Mouse (Mus musculus): ENCODE measurements around the gene Siae.
A peak's percentile ranks its signal among the peaks of the same experiment; 100 is the strongest.

Gene Siae

DNA sequence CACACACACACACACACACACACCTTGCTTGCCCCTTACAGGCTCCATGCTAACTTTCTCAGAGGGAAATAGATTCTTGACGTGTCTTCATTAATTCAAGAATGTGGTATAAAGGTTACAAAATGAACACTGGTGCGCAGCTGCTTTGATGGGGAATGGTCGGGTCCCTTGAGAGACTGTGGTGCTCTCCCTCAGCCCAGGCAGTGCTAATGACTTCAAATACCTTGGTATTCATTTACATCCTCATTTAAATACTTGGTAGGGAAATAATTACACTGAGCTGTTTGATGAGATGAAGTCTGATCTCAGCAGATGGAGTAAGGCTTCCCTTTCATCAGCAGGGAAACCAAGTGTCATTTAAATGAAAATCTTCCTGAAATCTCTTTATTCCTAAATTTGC lies 69.6 kb downstream of the Siae start:
- no peak for DNase-seq (ENCODE audit: low spot score in 2 of 2)

DNA sequence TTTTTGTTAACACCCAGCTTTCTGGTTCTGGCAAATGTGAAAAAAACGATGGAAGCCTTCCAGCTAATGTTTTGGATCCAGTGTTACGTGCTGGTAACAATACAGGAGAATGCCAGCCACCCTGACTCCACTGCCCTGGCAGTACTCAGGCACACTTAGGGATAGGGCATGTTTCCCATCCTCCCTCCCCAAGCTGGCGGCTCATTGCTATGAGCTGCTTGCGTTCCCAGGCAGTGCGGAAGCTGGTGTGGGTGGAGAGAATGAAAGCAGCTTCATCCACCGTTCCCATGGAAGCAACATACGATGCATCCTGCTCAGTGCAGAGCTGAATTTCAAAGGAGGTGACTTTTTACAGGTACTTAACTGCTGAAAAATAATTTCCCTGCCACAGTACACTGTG lies 70.1 kb downstream of the Siae start:
- no peak for DNase-seq (ENCODE audit: low spot score in 2 of 2)

DNA sequence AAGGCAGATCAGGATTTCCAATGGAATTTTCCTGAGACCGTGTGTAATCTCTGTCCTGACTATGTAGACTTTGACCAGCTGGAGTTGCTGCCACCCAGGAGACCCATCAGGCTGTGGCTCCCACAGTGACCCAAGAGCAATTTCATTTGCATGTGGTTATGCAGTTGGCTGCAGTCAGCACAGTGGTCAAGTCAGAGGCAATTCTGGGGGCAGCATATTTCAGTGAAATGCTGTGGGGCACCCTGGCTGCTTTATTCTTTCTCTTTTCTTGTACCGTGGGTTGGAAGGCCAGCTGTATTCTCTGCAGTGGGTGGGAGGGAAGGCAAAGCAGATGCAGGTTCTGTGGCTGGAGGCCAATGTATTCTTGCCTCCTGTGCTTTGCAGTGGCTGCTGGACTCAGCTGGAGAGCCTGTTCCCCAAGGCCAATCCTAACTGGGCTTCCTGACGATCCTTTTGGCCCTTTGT lies 70.6 kb downstream of the Siae start:
- no peak for DNase-seq (ENCODE audit: low spot score in 2 of 2)

DNA sequence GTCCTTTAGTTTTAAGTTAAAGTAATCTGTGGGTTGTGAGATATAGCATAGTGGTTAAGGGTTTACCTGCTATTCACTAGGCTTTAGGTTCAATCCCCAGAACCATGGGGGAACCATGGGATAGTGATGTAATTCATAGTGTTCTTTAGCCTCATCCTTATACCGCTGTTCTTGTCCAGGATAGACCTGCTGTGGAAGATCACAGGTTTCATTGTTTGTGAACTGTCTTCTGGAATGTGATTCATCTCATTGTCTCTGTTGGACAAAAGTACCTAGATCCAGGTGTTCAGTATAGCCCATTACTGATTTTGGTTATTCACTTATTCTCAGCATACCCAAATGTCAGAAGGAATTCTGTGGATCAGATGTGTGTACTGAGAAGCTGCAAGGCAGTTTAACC lies 71.8 kb downstream of the Siae start:
- DNase-seq (ENCODE audit: low spot score in 2 of 2) = no peak

DNA sequence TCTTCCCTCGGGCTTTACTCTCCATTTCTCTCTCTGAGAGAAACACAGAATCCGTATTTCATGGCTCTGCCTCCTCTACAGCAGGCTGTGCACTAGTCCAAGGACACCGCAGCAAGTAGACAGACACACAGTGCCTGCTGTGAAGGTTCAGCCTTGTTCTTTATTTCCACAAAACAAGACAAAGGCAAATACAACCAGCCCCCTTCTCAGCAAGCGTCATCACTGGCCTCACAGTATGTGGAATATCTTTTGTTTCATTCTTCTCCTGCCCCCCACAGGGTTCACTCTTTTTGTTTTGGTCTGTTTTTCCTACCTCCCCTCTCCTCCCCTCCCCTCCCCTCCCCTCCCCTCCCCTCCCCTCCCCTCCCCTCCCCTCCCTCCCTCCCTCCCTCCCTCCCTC lies 73.1 kb downstream of the Siae start:
- DNase-seq (ENCODE audit: low spot score in 2 of 2) = no peak

DNA sequence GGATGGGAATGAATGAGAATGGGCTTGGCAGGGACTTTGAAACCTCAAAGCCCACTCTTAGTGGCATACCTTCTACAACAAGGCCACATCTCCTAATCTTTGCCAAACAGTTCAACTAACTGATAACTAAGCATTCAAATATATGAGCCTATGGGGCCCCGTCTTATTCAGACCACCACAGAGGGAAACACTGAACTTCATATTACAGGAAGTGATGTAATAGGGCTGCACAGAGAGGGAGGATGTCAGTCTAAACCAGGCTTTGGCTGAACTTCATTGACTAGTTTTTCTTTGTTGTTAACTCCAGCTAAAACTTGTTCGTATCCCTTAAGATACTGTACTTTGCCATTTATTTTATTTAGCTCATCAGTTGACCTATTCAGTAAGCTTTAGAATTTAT lies 74.4 kb downstream of the Siae start:
- DNase-seq (ENCODE audit: low spot score in 2 of 2) = no peak

DNA sequence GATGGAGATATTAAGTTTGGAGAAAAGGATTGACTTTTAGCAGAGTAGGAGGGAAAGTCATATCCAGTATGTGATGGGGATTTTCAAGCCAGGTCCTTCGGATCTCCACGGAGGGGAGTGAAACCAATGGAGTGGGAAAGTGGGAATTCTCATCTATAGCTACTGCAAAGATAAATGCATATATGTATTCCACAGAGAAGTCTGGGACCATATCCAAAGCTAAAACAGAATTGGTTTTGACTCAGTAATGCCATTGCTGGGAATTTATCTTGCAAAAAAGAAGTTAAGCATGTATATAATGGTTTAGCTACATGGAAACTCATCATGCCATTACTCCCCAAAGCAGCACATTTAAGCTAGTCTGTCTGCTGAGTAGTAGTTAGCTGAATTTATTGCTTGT lies 76.8 kb downstream of the Siae start:
- DNase-seq (ENCODE audit: low spot score in 2 of 2) = no peak

DNA sequence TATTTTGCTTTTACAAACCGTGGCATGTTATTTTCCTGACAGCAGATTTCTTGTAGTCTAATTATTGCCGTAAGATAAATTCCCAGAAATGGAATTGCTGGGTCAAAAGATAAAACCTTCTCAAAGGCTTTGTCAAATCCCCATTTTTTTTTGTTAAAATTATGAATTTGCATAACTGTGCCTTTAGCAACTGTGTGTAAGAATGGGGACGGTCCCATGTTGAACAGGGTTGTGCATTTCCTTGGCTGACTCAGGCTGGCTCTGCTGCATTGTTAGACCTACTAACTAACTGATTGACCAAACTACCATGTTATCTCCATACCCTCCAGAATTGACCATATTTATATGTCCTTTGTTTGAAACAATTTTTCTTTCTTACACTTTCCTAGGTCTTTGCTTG lies 78.8 kb downstream of the Siae start:
- DNase-seq (ENCODE audit: low spot score in 2 of 2) = no peak

DNA sequence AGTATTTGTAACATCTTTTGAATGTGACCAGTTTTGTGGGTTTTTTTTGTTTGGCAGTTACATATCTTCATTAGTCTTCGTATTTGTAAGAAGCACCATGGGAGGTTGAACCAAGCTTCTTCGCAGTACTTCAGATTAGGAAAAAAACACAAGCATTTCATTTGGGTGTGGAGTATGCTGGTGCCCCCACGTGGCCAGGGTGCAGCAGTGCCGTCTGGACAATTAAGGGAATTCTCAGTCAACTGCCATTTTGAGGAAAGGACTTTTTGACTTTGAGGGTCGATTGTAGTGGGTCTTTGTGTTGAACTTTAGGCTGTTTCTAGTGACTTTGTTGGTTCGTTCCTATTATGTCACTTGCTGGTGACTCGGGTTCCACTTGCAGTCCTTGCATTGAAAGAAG lies 80.8 kb downstream of the Siae start:
- DNase-seq (ENCODE audit: low spot score in 2 of 2) = peak in 1 of 2 experiments; percentile 28

DNA sequence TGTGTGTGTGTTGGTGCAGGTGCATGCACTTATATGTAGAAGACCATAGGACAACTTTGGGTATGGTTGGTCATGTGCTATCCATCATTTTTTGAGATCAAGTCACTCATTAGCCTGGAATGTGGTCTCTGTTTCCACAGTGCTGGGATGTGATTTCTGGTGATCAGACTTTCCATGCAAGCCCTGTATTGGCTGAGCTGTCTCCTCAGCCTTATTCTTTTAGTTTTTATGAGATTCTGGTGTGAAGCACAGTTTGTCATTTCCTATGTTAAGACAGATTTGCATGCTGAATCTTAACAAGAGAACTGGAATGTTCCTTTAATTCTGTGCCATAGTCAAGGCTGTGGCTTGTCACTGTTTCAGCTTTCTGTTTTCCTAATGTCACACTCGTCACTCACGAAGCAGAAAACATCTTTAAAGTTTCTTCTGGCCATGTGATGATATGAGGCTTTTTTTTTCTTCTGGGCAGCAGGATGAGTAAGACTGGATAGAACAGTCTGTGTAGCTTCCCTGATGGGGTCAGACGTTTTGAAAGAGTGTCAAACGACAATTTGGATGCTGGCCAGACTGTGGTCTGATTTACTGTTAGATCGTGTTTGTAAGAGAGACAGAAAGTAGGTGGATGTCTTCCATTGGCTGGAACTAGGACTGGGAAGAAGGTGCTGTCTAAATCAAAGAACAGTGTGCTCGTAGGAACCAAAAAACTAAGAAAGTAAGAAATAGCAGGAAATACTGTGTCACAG lies 81.5 kb downstream of the Siae start:
- DNase-seq (ENCODE audit: low spot score in 2 of 2) = no peak

DNA sequence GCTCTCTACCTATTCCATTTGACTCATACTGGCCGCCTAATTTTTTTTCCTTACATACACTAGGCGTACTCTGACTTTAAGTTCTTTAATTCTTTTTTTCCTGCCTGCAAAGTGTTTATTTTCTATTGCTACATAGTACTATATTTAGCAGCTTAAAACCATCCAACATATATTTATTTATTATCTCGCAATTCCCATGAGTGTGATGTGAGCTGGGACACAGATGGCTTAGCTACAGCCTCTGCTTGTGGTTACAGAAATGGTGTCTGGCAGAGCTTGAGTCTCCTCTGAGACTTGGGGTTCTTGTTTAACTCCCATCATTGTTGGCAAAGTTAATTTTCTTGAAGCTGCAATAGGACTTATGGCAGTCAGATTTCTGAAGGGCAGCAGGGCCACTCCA lies 83.2 kb downstream of the Siae start:
- no peak for DNase-seq (ENCODE audit: low spot score in 2 of 2)

DNA sequence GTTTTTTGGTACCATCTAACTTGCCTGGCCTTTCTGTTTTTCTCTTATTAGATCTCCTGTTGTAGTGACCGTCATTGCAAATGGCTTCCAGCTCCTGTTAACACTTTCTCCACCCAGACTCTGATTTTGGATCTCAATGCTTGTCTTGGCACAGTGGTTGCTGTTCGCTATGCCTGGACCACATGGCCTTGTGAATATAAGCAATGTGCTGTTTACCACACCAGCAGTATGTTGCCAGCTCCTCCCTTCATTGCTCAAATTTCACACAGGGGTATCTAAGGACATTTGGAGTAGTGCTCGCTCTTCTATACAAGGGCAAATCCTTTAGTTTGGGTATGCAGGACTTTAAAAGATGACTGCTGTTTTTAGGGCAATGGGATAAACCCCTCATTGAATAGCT lies 90.7 kb downstream of the Siae start:
- no peak for DNase-seq (ENCODE audit: low spot score in 2 of 2)

DNA sequence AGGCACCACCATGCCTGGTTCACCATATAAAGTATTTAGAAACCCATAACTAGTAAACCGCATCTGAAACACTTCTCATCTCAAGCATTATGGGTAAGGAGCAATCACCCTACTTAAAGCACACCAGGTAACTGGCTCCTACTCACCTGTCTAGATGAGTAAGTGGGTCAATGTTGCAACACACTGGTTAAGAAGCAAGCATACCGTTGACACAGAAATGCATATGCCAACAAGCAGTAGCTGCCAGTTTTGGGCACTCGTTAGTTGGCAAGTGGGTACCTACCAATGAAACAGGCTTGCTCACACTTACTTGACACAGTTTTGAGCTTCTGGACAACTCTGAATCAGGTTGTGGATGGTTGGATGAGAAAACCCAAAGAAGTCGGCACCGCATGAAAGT lies 95.1 kb downstream of the Siae start:
- no peak for DNase-seq (ENCODE audit: low spot score in 2 of 2)

DNA sequence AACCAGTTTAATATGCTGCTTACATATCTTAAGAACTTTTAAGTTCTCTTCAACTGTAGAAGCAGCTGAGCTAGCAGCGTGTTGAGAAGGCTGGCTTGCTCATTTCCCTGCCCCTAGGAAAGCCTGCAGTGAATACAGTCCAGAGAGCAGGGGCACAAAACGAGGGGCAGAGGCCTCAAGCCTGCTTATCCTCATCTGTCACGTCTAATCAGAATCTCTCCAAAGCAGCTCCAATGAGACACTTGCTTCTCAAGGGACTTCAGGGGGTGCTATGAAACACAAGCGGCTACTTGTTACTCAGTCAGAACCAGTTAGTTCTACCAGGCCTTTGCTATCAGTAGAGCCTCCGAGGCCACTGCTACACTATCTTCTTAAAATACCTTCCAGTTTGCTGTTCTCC lies 98.3 kb downstream of the Siae start:
- DNase-seq (ENCODE audit: low spot score in 2 of 2) = no peak

DNA sequence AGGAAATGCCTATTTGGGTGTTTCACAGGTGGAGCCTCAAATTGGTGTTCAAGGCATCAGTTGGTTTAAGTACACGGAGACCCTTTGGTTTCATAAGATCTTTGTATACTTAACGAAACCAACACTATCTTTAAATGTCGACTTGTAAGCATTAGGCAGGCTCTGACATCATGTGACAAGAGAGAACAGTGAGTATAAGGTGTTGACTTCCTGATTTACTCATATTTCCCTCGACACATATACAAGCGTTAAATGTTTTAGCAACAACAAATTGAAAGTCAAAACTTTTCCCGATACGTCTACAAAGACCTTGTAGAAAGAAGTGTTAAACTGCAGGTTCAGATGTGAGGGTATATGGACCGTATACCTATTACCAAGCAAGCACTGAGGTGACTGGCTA lies 100.5 kb downstream of the Siae start:
- DNase-seq (ENCODE audit: low spot score in 2 of 2) = no peak

DNA sequence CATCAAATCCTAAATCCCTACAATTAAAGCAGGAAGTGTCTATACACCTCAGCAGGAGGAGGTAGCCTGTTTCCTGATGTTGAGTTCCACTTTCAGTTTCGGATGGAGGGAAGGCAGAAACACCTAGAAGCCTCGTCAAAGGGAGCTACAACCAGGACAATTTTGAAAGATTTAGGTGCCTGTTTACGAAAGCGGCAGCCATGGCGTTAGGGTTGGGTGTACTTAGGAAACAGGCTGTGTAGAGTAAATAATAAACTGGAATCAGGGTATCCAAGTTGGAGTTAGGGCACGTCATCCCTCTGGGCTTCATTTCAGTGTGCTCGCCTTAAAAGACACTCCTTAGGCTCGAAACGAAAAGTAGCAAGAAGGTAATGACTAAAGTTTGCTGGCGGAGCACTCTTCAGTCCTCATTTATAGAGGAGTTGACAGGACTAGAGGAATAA lies 101.0 kb downstream of the Siae start:
- DNase-seq (ENCODE audit: low spot score in 2 of 2) = peak; percentile 11 to 22

DNA sequence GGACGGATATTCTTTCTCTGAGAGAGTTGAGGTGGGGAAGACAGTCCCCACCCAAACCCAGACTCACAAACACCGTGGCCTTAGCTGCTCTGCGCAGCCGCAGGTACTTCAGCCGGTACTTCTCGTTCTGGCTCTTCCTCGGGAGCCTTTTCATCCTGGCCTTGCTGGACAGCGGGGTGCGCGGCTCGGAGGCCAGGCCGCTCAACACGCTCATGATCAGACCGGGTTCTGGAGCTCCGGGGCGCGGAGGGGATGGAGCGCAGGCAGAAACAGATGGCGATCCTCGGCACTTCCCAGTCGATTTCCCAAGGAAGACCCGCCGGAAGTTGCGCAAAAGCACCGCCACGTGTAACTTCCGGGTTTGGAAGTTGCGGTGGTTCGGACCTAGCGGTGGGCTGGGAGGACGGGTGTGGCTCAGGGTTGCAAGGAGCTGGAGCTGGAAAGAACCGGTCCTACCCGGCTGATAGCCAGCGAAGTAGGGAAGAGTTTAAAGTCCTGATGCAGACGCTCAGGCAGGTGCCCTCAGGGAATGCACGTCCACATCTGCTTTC lies 101.5 kb downstream of the Siae start, which contains the start of gene Tbrg1:
Gene Tbrg1 (minus strand): TSS at position 382 of the 551 bp plus-strand sequence.
- peak; percentile 35 to 41 for DNase-seq (ENCODE audit: low spot score in 2 of 2)

DNA sequence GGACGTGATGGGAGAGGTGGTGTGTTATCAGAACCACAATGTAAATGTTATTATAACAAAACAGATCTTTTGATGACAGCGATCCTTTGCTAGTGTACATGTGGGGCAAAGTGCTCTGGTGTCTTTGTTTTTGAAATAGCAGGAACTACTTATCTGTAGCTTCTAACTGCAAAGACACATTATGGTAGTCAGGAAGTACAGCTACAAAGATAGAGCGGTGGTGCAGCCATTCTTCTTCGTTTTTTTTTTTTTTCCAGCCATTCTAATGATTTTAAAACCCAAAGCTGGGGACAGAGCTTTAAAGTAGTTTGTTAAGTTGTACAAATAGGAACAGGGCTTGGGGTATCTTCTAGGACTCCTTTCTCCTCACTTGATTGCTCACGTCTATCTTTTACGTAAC lies 103.9 kb downstream of the Siae start:
- no peak for DNase-seq (ENCODE audit: low spot score in 2 of 2)

DNA sequence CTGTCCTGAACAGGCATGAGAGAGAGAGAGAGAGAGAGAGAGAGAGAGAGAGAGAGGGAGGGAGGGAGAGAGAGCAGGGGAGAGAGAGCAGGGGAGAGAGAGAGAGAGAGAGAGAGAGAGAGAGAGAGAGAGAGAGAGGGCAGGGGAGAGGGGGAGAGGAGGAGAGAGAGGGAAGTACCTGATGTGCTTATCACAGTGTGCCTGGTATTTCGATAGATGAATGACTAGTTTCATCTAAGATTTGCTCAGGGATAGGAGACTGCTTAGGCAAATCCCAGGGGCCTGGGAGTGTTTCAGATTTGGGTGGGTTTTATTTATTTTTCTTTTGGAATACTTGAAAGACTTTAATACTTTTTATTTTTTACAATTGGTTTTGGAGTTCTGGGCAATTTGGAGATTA lies 107.7 kb downstream of the Siae start:
- DNase-seq (ENCODE audit: low spot score in 2 of 2) = no peak

DNA sequence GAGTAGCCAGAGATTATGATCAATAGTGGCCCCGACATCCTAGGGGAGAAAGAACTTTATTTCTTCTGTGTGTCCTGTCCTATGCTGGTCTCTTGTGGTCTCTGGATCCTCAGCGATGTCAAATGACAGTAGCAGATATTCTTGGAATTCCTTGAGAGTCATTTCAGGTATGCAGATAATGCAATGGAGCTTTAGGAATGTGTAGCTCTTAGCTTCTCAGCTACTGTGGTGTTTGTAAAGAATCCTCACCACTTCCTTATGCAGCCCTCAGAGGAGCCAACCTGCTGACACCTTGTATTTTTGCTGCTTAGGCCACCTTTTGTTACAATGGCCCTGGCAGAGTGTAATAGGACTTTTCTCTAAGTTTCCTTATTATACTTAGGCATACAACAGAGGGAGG lies 109.1 kb downstream of the Siae start:
- no peak for DNase-seq (ENCODE audit: low spot score in 2 of 2)

DNA sequence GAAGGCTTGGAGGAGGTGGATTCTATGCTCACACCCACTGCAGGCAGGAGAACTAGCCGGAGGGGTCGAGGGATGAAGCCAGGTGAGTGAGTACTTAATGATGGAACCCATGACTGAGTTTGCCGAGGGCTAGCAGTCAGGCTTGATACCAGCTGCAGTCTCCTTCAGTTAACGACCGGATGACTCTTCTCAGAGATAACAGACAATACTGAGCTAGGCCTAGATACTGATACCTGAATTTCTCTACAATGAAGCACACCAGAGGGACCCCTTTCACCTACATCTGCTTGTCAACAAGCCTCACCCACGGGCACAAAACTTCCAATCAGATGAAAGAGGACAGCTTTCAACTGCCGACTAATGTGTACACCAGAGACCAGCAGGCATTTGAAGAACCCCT lies 110.5 kb downstream of the Siae start:
- DNase-seq (ENCODE audit: low spot score in 2 of 2) = no peak

DNA sequence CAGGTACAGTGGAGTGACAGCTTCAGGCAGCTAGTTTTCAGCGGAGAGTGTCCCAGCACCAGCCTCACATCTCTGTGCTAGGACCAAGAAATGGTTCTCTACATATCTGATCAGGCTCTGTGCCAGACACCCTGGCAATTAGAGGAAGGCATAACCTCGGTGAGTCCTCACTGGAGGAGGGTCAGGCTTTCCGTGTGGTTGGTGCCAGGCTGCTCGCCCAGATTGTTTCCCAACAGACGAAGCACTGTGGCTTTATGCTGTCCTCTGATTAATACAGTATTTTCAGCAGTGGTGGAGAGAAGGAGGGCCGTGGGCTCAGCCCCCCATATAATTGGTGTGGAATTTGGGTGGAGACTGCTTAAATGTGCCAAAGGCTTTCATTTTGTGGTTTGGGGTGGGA lies 113.6 kb downstream of the Siae start, which contains the start of gene Panx3:
Gene Panx3 (minus strand): TSS at position 121 of the 400 bp plus-strand sequence.
- no peak for DNase-seq (ENCODE audit: low spot score in 2 of 2)

DNA sequence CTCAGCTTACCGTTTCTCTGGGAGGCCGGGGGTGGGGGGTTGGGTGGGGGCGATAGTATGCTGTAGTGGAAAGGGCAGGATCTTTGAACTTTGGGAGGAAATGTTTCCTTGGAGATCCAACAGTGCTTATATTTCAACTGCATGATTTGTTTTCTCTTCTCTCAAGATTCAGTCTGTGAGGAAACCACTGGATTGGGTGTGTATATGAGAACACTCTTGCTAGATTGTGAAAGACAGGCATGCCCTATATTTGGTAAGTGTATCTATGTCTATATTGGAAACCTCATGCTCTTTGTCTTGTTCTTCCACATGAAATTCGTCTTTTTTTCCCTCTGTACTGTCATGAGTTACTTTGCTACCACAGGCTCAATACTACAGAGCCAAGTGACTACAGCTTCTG lies 114.2 kb downstream of the Siae start:
- DNase-seq (ENCODE audit: low spot score in 2 of 2) = no peak

DNA sequence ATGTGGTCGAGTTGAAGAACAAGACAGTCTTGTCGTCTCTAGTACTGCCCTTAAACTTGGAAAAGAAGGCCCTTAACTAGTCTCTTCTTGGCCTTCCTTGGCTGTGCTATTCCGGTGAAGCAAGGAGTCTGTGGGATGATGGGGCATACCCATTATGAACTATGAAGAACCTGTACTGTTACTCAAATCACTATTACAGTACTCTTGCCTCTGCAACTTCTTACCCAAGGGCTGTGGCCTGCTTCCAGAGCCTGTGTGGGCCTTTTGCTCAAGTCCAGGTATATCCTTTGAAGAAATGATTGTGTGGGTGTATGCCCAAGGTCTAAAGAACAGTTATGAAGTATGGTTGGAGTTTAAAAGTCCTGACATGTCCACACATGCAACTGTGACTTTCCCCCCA lies 114.8 kb downstream of the Siae start:
- DNase-seq (ENCODE audit: low spot score in 2 of 2) = no peak
